Mouse (Mus musculus) testis, adult 2 months (tissue): ENCODE measurements at regions not wholly inside any gene's neighbourhood (a gene's known extent, or its start where the extent isn't known, plus 50 kb on each side); places are given as distances from the start of the nearest gene placed in this dataset.

Experiments used
- H3K27ac ChIP-seq: fragments of 200-500 bp; 2 replicates; pipeline ENCODE4 v1.5.1; 2012; ENCODE audit warnings: low read depth, low read length; ENCODE audit not compliant: control insufficient read depth, insufficient read depth
- H3K27me3 ChIP-seq: fragments of 200-500 bp; 2 replicates; pipeline ENCODE4 v1.6.1; 2012; ENCODE audit warnings: mild to moderate bottlenecking, low read length, moderate library complexity; ENCODE audit not compliant: control insufficient read depth, insufficient read depth
- H3K36me3 ChIP-seq: fragments of 200-500 bp; 2 replicates; pipeline ENCODE4 v1.6.1; 2012; ENCODE audit warnings: mild to moderate bottlenecking, low read length; ENCODE audit not compliant: control insufficient read depth, insufficient read depth
- H3K4me1 ChIP-seq: fragments of 200-500 bp; 2 replicates; pipeline ENCODE4 v1.6.1; 2012; ENCODE audit warnings: low read length; ENCODE audit not compliant: control insufficient read depth, insufficient read depth
- H3K4me3 ChIP-seq: fragments of 200-500 bp; 2 replicates; pipeline ENCODE4 v1.5.1; 2012; ENCODE audit warnings: low read depth, mild to moderate bottlenecking, low read length, moderate library complexity, mixed read lengths; ENCODE audit not compliant: control insufficient read depth
- CTCF ChIP-seq: fragments of 200-500 bp; IDR thresholded peaks from 2 replicates; pipeline ENCODE4 v1.5.1; 2012; ENCODE audit warnings: low read depth, mild to moderate bottlenecking, inconsistent platforms, low read length, moderate library complexity; ENCODE audit not compliant: control insufficient read depth, insufficient read depth, insufficient replicate concordance
- POLR2A ChIP-seq: fragments of 200-500 bp; IDR thresholded peaks from 2 replicates; pipeline ENCODE4 v1.6.1; 2012; ENCODE audit warnings: low read depth, mild to moderate bottlenecking, inconsistent platforms, low read length, moderate library complexity; ENCODE audit not compliant: control insufficient read depth

- H3K27ac ChIP-seq: no peak overlapping the region
- no peaks in the 10 kb centered on the region for H3K36me3 ChIP-seq
- H3K4me1 ChIP-seq: peaks cover 4% of the 10 kb centered on the region
- no peaks in the 10 kb centered on the region for H3K27me3 ChIP-seq
- peak overlapping the region; percentile 25 for H3K4me3 ChIP-seq
- TF ChIP-seq CTCF: no peak
- TF ChIP-seq POLR2A: no peak
These were observed 146.1 kb upstream of the Kif2a start for GRCm38 (mm10) chr13:107167856-107168598.

GRCm38 (mm10) chr13:107151548-107151947, 129.6 kb upstream of the Kif2a start:
- no peaks in the 10 kb centered on the region for H3K4me1 ChIP-seq
- no peak overlapping the region for H3K27ac ChIP-seq
- no peaks in the 10 kb centered on the region for H3K27me3 ChIP-seq
- H3K4me3 ChIP-seq: no peak overlapping the region
- H3K36me3 ChIP-seq: no peaks in the 10 kb centered on the region
- TF ChIP-seq POLR2A (no peak), CTCF (no peak)

- Histone ChIP-seq H3K36me3 (no peaks in the 10 kb centered on the region), H3K27ac (no peak overlapping the region), H3K27me3 (no peaks in the 10 kb centered on the region), H3K4me1 (no peaks in the 10 kb centered on the region), H3K4me3 (no peak overlapping the region)
- TF ChIP-seq CTCF (no peak), POLR2A (no peak)
These were observed 119.3 kb upstream of the Kif2a start for GRCm38 (mm10) chr13:107141209-107141608.

GRCm38 (mm10) chr13:107134125-107134524, 112.2 kb upstream of the Kif2a start:
- Histone ChIP-seq H3K4me3 (no peak overlapping the region), H3K27me3 (no peaks in the 10 kb centered on the region), H3K36me3 (no peaks in the 10 kb centered on the region), H3K4me1 (no peaks in the 10 kb centered on the region), H3K27ac (no peak overlapping the region)
- TF ChIP-seq CTCF: no peak
- TF ChIP-seq POLR2A: no peak

- TF ChIP-seq POLR2A (no peak), CTCF (no peak)
- Histone ChIP-seq H3K27me3 (no peaks in the 10 kb centered on the region), H3K27ac (no peak overlapping the region), H3K4me1 (no peaks in the 10 kb centered on the region), H3K4me3 (no peak overlapping the region), H3K36me3 (no peaks in the 10 kb centered on the region)
These were observed 104.7 kb upstream of the Kif2a start for GRCm38 (mm10) chr13:107126636-107127035.

- no peaks in the 10 kb centered on the region for H3K27me3 ChIP-seq
- H3K27ac ChIP-seq: no peak overlapping the region
- H3K4me1 ChIP-seq: no peaks in the 10 kb centered on the region
- no peak overlapping the region for H3K4me3 ChIP-seq
- H3K36me3 ChIP-seq: no peaks in the 10 kb centered on the region
- no peak for TF ChIP-seq POLR2A
- no peak for TF ChIP-seq CTCF
These were observed 102.3 kb upstream of the Kif2a start for GRCm38 (mm10) chr13:107124130-107124668.

GRCm38 (mm10) chr13:107113949-107114690, 92.2 kb upstream of the Kif2a start:
- no peak for TF ChIP-seq POLR2A
- peak; percentile 58; the same call in 1 of the 2 replicates for TF ChIP-seq CTCF
- H3K27me3 ChIP-seq: no peaks in the 10 kb centered on the region
- no peak overlapping the region for H3K4me3 ChIP-seq
- H3K4me1 ChIP-seq: peaks cover 2% of the 10 kb centered on the region; the same call in 1 of the 2 replicates
- H3K36me3 ChIP-seq: no peaks in the 10 kb centered on the region
- no peak overlapping the region for H3K27ac ChIP-seq
